In the genomic region with DNA sequence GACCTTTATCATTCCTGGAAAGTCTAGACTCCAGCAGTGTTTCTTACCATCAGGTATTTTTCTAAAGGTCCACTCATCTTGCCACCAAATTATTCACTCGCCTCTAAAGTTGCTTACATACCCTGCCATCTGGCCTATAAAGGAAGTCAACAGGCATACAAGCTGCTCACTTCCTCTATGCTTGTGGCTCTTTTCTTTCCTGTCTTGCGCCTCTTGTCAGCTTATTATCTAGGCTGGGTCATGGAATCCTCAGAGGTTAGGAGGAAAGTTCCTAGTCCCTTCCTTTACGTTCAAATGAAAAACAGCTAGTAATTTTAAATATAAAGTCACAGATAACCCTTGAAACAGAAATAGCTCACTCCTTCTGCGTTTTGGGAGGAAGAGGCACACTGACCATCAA, we compare ENCODE assay signal across 17 mouse cellular contexts.
DNase-seq lines count a peak whose midpoint lies in the region; ATAC-seq lines count a peak whose summit lies in the region.
"Had no signal": no experiment of that assay in that cellular context is flagged by ENCODE, and none has a peak within 500 bp of the region (broad histone marks: within the 10 kb centered on the region; RNA-seq: fewer than 3 reads in every experiment).

No protein-coding gene starts in this region.

- ATAC-seq in common myeloid progenitor, adult 5-6 weeks (replicated peaks; ENCODE audit: low read depth, poor library complexity, severe bottlenecking) = peak; percentile 54; the same call in 1 of the 2 replicates
- no peak for ATAC-seq in granulocyte monocyte progenitor cell, adult 5-6 weeks (replicated peaks; ENCODE audit: poor library complexity, severe bottlenecking)
- ATAC-seq: forebrain, embryonic 13.5 days; forebrain, embryonic 15.5 days; forebrain, postnatal 0 days had no signal

- DNase-seq in 416B (ENCODE audit: low read depth) (peak; percentile 30), A20 (ENCODE audit: low read depth, low spot score) (peak; percentile 9)
- DNase-seq in thymus, postnatal 0 days (ENCODE audit: low spot score) = no peak
- no peak for DNase-seq in adrenal gland, postnatal 14 days
- DNase-seq: adrenal gland, adult 2 months; adrenal gland, postnatal 10 days; adrenal gland, postnatal 36 days; cerebellum, adult 11-12 months; cerebellum, adult 2 months; cerebellum, adult 9-10 months; cerebellum, postnatal 14 days; cerebellum, postnatal 36 days; forebrain, postnatal 0 days had no signal

Comparison
In these comparisons a context has a peak if more than half of its experiments do, and no peak if none do; other contexts are left out.
1. DNase-seq: peak in 416B (single experiment) and A20 (single experiment); none in thymus, postnatal 0 days (single experiment) and adrenal gland, postnatal 14 days (single experiment).